Mouse (Mus musculus) small intestine, adult 2 months (tissue): Measurements from ENCODE around the gene Usp29.

Experiments
- CTCF ChIP-seq: fragments of 200-500 bp; IDR thresholded peaks from 2 replicates; pipeline ENCODE4 v1.5.1; 2012; ENCODE audit warnings: low read depth, mild to moderate bottlenecking, control low read depth, inconsistent platforms, low read length, moderate library complexity, mixed read lengths; ENCODE audit not compliant: insufficient replicate concordance, insufficient read length; ENCODE audit errors: extremely low read depth
- POLR2A ChIP-seq: fragments of 200-500 bp; IDR thresholded peaks from 2 replicates; pipeline ENCODE4 v1.6.1; 2012; ENCODE audit warnings: low read depth, mild to moderate bottlenecking, control low read depth, inconsistent platforms, low read length, moderate library complexity

DNA sequence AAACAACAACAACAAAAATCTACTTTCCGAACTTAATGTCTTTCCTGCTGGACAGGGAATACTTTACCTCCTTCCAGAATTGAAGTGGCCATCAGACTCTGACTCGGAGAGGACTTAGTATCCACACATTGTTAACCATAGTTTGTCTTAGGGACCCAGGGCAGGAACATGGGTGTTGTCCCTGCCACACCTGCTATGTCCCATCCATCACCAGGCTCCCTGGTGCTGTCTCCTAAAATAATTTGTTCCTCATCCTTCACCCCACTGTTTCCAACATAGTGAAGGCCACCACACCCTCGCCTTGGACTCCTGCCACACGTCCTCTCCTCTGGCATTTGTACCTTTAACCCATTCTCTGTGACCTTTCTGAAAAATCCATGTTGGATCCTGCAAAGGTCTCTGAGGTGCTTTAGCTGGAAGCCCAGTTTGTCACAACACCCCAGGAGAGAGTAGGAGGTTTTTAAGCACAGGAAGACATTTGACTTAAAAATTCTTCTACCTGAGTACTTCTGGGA lies 26.5 kb downstream of the Usp29 start:
- TF ChIP-seq POLR2A (no peak), CTCF (no peak)
